Mouse (Mus musculus): ENCODE measurements at regions not wholly inside any gene's neighbourhood (a gene's known extent, or its start where the extent isn't known, plus 50 kb on each side); places are given as distances from the start of the nearest gene placed in this dataset.
"Not testable (repeated sequence)": the region's sequence is repeated elsewhere in the genome, so short reads cannot be mapped to it uniquely, and the experiment has no call there.

DNA sequence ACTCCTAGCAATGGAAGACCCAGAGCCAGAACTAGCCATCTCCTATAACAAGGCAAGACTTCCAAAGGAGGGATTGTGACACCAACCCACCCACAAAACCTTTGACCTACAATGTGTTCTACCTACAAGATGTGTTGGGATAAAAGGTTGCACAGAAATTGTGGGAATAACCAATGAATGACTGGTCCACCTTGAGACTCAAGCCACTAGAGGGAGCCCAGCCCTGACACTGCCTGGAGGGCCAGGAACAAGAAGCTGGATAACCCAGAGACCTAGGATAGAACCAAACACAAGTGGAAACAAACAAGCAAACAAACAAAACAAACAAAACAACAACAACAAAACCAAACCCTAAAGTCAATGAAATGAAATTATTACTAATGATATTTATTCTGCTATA lies 288.8 kb downstream of the Dchs2 start:
- in situ Hi-C loops (cut with MboI; ENCODE audit: low pct_unique_long_range_greater_than_20kb in 1 of 2, low sequenced_read_pairs in 2 of 2, unreplicated experiment in 1 of 2): no loop called here

DNA sequence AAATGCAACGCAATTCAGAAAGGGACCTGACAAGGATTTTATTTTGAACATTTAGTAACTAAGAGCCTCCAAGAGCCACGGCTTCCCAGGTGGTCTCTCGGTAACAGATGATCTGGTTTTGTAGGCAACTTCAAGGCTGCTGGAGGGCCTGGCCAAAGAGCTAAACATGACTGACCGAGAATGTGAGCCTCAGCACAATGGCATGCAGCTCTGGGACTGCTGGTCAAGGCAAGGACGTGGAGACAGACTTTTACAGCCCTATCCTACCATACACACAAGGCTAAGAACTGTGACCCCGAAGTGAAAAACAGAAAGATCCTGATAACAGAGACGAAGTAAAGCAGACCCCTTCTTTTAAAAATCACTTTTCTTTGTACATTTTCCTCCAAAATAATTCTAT lies 296.5 kb downstream of the Dchs2 start:
- in situ Hi-C loops (cut with MboI; ENCODE audit: low pct_unique_long_range_greater_than_20kb in 1 of 2, low sequenced_read_pairs in 2 of 2, unreplicated experiment in 1 of 2): no loop called here

DNA sequence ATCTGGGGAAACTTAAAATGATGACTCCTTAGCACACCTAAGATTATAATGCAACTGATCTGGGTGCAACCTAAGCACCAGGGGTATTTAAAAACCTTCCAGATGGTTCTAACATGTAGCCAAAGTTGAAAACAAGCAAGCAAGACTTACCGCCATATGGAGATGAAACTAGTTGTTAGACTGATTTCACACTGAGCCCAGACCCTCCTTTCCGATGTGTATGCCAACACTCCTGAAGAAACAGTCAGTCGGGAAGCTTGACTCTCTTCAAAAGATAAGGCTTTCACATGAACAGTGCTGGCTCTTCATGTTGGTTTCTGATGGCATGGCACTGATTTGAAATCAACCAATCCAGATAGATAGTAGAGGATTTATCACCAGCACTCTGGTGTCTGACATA lies 301.6 kb downstream of the Dchs2 start:
- in situ Hi-C loops (cut with MboI; ENCODE audit: low pct_unique_long_range_greater_than_20kb in 1 of 2, low sequenced_read_pairs in 2 of 2, unreplicated experiment in 1 of 2): no loop called here

DNA sequence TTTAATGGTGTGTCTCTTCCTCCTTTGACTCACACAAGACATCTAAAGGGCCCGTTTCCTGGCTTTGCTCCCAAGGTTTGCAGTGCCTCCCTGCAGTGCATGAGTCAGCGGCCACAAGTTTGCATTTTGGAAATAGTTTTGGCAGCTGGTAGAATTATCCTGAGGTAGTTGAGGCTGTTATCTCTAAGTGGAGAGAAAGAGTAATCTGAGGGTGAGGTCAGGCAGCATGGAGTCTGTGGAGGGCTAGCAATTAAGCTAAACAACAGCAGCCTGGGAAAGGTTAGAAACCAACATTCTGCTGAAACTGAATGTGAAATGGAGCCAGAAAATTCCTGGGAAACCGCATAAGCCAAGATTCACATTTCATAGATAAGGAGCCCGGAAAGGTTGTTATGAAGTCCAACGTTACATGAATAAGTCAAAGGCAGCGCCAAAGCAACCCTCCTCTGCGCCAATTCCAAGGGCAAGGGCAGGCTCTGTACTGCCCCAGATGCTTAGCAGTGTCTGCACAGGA lies 318.5 kb downstream of the Dchs2 start:
- in situ Hi-C loops (cut with MboI; ENCODE audit: low pct_unique_long_range_greater_than_20kb in 1 of 2, low sequenced_read_pairs in 2 of 2, unreplicated experiment in 1 of 2): no loop called here

DNA sequence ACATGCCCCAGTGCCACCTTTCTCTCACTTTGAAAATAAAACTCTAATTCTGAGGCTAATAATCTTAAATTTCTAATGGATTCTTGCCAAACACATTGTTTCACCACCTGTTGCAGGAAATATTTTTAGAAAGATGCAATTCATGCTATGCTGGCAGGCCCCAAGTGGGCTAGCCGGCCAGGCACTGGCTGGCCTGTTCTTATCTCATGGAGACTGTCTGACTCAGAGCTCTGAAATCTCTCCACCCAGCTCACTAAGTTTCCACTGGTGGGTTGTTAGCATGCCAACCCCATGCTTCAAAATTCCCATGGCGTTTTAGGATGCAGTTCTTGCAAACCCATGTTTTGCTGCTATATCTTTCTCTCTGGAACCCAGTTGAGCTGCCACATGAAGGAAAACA lies 315.5 kb upstream of the Sfrp2 start:
- in situ Hi-C loops (cut with MboI; ENCODE audit: low pct_unique_long_range_greater_than_20kb in 1 of 2, low sequenced_read_pairs in 2 of 2, unreplicated experiment in 1 of 2): no loop called here

DNA sequence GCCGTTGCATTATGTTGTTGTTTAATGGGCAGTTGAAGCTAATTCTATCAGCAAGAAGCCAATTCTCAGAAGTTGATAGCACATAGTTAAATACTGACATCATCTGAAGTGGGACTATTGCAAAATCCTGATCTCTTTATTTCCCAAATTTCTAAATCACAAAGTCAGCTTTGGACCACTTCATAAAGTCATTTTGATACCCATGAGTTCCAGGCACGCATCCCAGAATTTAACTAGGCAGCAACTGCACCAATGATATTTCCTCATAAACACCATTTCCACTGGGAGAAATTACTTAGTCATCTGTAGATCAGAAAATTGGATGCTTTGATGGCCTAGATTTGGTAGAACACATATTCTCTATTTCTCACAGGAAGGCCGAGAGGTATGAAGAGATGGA lies 314.8 kb upstream of the Sfrp2 start:
- in situ Hi-C loops (cut with MboI; ENCODE audit: low pct_unique_long_range_greater_than_20kb in 1 of 2, low sequenced_read_pairs in 2 of 2, unreplicated experiment in 1 of 2): no loop called here

DNA sequence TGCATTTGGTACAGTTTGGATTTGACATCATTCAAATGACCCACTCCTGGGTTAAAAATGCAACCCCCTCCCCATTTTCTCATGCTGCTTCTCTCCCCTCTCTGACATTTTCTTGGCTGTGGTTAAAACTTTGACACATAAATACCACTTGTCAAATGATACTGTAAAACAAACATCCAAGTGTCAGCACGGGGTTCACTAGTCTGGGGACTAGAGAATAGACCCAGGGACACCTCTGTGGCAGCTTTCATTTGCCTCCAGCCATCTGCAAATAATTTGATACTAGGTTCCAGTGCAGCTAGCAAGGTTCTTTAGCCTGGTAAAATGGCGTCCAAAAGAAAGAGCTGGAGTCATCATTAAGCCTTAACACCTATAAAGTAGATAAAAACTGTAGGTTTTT lies 312.7 kb upstream of the Sfrp2 start:
- in situ Hi-C loops (cut with MboI; ENCODE audit: low pct_unique_long_range_greater_than_20kb in 1 of 2, low sequenced_read_pairs in 2 of 2, unreplicated experiment in 1 of 2): no loop called here

DNA sequence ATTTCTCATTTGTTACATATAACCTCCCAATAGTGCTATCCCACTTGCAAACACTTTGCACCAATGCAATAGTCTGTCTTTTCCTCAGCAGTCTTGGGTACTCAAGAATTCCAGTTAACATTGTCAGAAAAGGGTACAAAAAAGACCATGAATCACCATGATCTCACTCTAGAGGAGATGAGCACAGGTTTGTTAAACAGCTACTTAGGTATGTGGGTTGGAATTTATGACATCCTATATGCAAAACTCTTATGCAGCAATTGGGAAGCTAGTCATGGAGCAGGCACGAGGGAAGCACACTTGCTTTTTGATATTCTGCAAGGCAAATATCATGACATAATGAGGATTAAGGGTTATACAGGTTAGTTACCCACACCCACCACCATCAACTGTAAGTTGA lies 307.7 kb upstream of the Sfrp2 start:
- in situ Hi-C loops (cut with MboI; ENCODE audit: low pct_unique_long_range_greater_than_20kb in 1 of 2, low sequenced_read_pairs in 2 of 2, unreplicated experiment in 1 of 2): no loop called here

DNA sequence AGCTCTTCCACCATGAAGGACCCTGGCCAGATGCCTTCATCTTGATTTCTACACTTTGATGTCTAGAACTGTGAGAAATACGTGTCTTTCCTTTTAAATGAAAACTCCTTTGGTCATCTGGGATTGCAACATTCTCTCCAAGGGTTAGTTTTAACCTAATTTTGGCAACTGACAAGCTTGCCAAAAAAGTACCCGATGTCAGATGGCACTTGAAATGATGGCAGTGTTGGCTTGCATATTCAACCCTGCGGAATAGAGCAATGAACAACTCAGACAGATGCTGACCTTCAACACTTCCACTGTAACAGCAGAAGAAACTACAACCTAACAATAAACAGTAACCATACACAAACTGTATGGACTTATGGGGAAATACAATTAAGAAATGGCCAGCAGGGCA lies 286.9 kb upstream of the Sfrp2 start:
- in situ Hi-C loops (cut with MboI; ENCODE audit: low pct_unique_long_range_greater_than_20kb in 1 of 2, low sequenced_read_pairs in 2 of 2, unreplicated experiment in 1 of 2): no loop called here

DNA sequence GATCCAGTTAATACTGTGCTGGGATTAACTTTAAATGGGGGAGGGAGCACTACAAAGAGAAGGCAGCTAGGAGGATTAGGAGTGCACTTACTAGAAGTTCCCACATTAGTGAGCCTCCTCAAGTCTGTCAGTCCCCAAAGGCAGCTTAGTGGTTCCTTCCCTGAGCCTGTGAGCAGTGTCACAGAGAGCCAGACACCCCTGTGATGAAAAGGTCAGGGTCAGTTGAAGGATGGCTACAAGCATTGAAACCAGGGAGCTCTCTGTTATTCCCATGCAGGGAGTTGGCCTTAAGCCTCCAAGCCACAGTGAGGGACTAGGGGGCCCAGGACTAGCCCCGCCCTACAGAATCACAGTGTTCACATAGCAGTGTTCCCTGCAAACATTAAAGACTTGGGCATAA lies 285.9 kb upstream of the Sfrp2 start:
- in situ Hi-C loops (cut with MboI; ENCODE audit: low pct_unique_long_range_greater_than_20kb in 1 of 2, low sequenced_read_pairs in 2 of 2, unreplicated experiment in 1 of 2): no loop called here

DNA sequence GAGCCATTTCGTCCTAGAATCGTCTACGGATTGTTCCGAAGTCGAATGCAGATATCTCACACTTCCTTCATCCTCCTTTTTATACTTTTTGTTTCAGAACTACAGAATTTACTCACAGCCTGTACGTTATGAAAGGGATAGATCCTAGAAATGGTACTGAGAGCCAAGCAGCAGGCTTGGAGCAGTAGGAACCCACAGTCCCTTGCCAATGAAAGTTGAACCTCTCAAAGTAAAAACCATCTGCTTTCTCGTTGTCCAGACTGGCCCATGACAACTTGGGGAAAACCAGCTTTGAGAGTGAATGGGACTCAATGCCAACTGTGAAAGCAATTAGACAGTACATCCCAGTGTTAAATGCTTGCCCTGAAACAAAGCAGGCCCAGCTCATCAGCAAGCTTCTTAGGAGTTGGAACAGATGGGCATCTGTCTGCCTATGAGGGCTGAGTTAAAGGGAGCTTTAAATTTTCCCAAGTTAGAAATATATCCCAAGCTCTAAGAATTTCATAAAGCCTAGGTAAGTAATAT lies 279.9 kb upstream of the Sfrp2 start:
- in situ Hi-C loops (cut with MboI; ENCODE audit: low pct_unique_long_range_greater_than_20kb in 1 of 2, low sequenced_read_pairs in 2 of 2, unreplicated experiment in 1 of 2): no loop called here

DNA sequence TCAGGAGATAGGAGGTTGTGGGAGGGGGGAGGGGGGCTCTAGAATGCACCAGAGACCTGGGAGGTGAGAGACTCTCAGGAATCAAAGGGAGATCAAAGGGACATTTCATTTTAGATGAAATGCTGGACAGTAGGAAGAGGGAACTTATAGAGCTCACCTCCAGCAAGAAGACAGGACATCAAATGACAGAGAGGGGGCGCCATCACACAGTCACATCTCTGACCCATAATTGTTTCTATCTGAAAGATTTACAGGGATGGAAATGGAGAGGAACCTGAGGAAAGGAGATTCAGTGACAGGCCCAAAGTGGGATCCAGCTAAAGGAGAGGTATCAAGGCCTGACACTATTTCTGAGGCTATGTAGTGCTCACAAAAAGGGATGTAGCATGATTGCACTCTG lies 270.5 kb upstream of the Sfrp2 start:
- in situ Hi-C loops (cut with MboI; ENCODE audit: low pct_unique_long_range_greater_than_20kb in 1 of 2, low sequenced_read_pairs in 2 of 2, unreplicated experiment in 1 of 2): no loop called here

DNA sequence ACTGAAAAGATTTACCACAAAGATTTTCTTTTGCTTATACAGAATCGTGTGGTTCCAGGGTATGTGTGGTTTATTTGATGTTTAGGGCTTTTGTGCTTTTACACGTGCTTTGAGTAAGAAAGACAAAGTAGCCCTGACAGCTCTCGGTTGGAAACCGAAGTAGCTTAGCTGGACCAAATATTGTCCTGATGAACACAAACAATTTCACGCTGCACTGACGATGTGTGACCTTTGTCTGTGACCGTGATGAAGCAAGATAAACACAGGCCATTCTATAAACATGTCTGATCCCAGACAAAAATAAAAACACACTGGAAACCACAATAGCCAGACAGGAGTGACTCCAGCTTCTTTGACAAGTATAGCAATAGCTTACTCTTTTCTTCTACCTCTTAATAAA lies 262.2 kb upstream of the Sfrp2 start:
- in situ Hi-C loops (cut with MboI; ENCODE audit: low pct_unique_long_range_greater_than_20kb in 1 of 2, low sequenced_read_pairs in 2 of 2, unreplicated experiment in 1 of 2): loop anchor here (10.0 to 25.0 kb wide), 2 partner anchors 183 to 201 kb away; no protein-coding TSS in a partner anchor

DNA sequence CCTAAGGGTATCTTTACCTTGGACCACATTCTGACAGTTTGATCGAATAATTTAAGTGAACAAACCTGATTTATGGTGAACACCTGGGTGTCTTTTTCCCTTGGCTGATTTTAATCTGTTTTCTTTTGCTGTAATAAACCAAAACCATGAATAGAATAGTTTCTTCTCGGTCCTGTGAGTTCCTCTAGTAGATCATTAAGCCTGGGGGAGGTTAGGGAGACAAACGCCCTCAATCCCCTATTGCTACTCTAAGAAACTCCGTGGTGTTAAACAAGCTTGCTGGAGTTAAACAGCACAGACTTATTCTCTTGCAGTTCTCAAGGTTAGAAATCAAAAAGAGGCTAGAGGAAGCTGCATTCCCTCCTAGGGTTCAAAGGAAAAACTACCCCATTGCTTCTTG lies 249.5 kb upstream of the Sfrp2 start:
- in situ Hi-C loops (cut with MboI; ENCODE audit: low pct_unique_long_range_greater_than_20kb in 1 of 2, low sequenced_read_pairs in 2 of 2, unreplicated experiment in 1 of 2): loop anchor here in 1 of 2 experiments (25.0 kb wide), 1 partner anchor 171 kb away; no protein-coding TSS in a partner anchor

DNA sequence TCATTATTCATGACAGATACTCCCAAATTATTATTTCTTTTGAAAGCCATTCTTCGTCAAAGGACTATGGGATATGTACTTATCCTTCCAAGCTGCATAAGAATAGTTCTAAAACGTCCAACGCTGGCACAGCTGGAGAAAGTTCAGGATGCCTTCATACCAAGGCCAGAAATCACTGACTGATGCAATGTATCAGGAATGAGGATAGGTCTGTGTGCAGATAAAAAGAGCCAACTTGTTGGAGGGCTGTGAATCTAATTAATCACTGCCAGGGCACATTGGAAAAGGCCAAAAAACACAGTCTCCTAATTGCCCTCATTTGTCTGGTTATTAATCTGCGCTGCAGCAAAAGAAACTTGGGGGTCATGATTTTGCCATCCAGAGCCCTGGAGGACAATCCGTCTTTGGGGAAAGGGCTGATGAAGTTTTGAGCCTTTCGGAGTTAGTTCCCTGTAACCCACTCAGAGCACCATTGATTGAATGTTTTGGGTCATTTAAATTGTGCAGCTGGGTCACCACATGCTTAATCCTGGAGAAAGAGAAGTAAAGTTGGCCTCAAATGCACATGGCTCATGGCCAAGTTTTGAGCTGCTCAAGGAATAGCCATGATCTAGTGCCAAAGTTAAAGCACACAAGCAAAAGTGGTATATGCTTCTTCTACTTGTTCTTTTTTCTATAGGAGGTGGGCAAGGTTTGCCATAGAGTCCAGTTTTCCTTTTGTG lies 248.0 kb upstream of the Sfrp2 start:
- in situ Hi-C loops (cut with MboI; ENCODE audit: low pct_unique_long_range_greater_than_20kb in 1 of 2, low sequenced_read_pairs in 2 of 2, unreplicated experiment in 1 of 2): loop anchor here in 1 of 2 experiments (25.0 kb wide), 1 partner anchor 169 kb away; no protein-coding TSS in a partner anchor

DNA sequence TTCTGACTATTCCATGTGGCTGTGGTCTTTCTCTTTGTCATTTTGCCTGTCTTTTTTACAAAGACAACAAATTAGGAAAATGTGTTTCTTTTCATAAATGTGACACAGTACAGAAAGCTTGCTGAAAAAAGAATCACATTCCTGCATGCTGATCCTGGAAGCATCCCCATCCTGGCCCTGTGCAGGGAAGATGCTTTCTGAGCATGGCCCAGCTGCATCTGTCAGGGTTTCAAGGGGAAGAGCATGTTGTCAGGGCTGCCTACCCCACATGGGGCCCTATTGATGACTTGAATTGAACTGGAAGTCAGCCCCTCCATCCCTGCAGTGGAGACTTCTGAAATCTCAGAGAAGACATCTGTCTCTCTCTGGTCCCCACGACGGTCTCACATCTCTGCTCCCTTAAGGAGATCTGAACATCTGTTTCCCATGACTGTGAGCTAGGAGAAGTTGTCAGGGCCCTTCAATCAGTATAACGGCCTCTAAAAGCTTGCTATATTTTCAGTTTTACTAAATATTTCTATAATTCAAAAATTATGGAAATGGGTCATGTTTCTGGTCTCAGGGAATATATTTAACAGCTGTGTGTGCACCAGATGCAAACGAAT lies 235.8 kb upstream of the Sfrp2 start:
- in situ Hi-C loops (cut with MboI; ENCODE audit: low pct_unique_long_range_greater_than_20kb in 1 of 2, low sequenced_read_pairs in 2 of 2, unreplicated experiment in 1 of 2): no loop called here

DNA sequence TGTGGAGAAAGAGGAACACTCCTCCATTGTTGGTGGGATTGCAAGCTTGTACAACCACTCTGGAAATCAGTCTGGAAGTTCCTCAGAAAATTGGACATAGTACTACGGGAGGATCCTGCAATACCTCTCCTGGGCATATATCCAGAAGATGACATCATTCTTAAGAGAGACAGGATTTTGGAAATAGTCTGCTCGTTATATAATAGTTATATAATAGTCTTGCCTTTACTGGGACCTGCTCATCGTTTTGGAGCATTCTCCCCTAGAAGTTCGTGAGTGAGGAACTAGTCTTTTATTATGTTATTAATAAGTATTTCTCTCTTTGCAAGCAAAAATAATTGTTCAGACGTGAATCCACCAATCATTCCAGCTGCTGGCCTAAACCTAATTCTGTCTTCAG lies 229.5 kb upstream of the Sfrp2 start:
- in situ Hi-C loops (cut with MboI; ENCODE audit: low pct_unique_long_range_greater_than_20kb in 1 of 2, low sequenced_read_pairs in 2 of 2, unreplicated experiment in 1 of 2): not testable (repeated sequence)

DNA sequence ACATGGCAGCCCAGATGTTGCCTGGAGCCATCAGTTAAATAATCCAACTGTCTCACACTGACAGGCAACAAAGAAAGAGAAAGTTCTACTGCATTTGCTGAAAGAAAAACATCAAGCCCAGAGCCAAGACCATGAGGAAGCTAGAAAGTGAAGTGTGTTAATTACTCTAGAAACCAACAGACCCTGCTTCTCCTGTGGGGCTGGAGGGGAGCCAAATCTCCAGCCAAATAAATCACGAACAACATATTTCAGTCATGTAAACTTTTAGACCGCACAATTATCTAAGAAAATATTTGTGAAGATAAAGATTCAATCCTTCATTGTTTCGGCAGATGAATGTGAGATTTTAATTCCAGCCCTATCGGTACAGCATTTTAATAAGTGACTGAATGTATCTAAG lies 228.9 kb upstream of the Sfrp2 start:
- in situ Hi-C loops (cut with MboI; ENCODE audit: low pct_unique_long_range_greater_than_20kb in 1 of 2, low sequenced_read_pairs in 2 of 2, unreplicated experiment in 1 of 2): no loop called here

DNA sequence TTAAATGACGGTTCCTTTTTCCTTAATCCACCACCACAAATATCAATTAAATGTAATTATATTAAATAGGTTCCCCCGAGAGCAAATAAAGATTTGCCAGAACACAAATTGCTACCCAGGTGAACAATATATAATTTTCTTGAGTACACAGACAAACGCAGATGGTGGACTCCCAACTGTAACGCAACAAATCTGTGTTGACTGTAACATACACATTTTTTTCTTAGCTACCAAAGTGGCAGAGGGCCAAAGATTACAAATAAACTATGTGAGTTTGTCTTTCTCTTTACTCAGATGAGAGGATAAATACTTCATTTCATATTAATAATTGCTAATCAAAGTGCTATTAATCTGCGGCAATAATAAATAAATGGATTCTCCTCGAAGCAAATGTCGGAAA lies 228.4 kb upstream of the Sfrp2 start:
- in situ Hi-C loops (cut with MboI; ENCODE audit: low pct_unique_long_range_greater_than_20kb in 1 of 2, low sequenced_read_pairs in 2 of 2, unreplicated experiment in 1 of 2): no loop called here

DNA sequence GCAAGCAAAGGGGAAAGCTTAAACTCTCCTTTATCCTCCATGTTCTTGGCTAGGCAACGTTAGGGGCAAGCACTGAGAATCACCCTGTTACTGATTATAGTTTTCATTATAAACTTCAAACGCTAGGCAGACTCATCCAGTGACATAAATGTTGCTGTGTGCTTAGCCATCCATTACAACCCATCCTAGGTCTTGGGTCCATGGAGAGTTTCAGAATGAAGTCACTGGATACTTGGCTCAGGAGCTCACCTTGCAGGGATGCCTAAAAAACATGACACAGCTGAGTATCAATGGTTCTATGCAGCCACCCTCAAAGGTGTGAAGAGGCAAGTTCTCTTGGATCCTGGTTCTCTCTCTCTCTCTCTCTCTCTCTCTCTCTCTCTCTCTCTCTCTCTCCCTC lies 227.2 kb upstream of the Sfrp2 start:
- in situ Hi-C loops (cut with MboI; ENCODE audit: low pct_unique_long_range_greater_than_20kb in 1 of 2, low sequenced_read_pairs in 2 of 2, unreplicated experiment in 1 of 2): no loop called here

All from mouse embryonic stem cell (cell line).